Mouse (Mus musculus) gastrocnemius, postnatal 10 days (tissue): Measurements from ENCODE around the gene Zic2. TPM values are rescaled to one million over a fixed set of nuclear protein-coding genes. Genes with fewer than 3 reads are reported as not detected.
"Not testable (repeated sequence)": the region's sequence is repeated elsewhere in the genome, so short reads cannot be mapped to it uniquely, and the experiment has no call there.

Source experiments
- DNase-seq: peaks from one replicate; pipeline ENCODE4 v3.0.0; 2021; ENCODE audit warnings: mixed read lengths
- long read RNA-seq, 2 experiments: library from polyadenylated mRNA; stranded (forward); transcript quantifications; one replicate each; pipeline ENCODE4 v2.0.0; 2021
- total RNA-seq, 2 experiments: library from RNA; stranded (reverse); gene quantifications; 2 replicates each; pipeline ENCODE4 v1.2.3; 2021

Zic2 gene
- total RNA-seq, result not detected
- long read RNA-seq, experiment 1, result 0 reads
- long read RNA-seq, experiment 2, result 0 reads

DNA sequence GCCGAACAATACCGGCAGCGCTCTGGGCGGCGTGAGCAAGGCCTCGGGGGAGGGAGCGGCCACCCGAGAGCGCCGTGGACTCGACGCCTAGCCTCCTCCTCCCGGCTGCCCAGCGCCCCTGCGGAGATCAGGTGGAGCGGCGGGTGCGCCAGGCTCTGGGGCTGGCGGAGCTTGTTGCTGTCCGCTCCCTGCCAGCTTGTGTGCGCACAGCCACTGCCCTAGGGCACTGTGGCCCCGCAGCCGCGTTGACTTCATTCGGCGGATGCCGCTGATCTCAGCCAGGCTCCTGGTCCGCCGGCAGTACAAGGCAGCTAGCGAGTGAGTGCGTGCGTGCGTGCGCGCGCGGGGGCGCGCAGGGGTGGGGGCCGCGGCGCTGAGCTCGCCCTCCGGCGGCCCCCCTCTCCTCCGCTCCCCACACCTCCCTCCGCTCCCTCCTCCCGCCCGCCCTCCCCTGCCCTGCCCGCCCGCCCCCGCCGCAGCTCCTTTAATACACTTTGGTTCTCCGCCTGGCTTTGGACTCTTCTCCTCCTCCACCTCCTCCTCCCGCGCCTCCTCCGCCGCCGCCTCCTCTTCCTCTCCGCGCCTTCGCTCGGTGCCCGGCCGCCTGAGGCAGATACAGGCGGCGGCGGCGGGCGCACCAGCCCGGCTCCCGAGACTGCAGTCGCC, at the start of gene Zic2:
TSS of gene Zic2 (plus strand) at position 545 of the 666 bp plus-strand sequence.
- DNase-seq, result no peak

DNA sequence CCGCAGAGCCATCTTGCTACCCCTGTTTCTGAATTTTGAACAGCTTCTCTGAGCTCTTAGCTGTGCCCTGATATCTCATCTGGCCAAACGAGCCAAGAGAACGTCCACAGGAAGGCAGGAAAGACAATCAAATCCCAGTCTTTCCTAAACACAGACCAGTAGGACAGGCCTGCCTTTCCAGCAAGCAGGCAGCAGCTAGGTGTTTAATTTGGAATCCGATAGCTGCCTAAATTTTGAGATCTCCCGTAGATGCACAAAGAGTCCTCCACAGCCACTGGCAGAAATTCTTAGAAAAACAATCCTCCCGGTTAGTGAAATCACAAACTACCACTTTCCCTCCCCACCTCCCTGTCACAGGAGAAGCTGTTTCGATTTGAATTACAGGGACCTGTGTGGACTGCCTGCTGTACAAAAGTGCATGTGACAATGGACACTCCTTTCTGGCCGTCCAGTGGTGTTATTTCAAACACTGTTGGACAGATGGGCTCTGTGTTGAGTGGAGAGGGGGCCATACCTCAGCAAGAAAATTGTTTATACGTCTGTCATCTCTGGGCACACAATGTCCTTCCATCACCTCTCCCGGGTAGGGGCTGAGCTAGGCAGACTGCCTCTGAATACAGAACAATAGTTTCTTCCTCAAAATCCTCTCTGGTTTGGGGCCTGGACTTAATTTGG, 48.6 kb upstream of the Zic2 start:
- DNase-seq, result no peak

DNA sequence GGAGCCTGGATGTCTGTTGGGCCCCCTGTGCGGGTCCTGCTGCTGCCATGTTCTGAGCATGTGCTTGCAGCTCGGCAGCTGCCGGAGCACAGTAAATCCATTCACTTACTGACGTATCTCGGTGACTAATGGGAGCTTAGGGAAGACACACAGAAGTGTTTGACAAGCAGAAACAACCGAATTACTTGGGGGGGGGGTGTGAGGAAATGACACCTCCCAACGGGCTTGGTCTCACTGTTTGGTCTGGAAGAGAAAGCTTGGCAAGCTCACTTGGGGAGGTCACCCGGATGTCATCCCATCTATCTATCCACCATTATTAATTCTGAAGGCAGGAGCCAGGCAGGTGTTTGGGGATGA, 48.1 kb upstream of the Zic2 start:
- DNase-seq, result no peak

GRCm38 (mm10) chr14:122427654-122428053, 47.6 kb upstream of the Zic2 start:
- no peak for DNase-seq

GRCm38 (mm10) chr14:122432558-122432957, 42.7 kb upstream of the Zic2 start:
- DNase-seq, result no peak

GRCm38 (mm10) chr14:122434039-122434438, 41.2 kb upstream of the Zic2 start:
- DNase-seq, result no peak

DNA sequence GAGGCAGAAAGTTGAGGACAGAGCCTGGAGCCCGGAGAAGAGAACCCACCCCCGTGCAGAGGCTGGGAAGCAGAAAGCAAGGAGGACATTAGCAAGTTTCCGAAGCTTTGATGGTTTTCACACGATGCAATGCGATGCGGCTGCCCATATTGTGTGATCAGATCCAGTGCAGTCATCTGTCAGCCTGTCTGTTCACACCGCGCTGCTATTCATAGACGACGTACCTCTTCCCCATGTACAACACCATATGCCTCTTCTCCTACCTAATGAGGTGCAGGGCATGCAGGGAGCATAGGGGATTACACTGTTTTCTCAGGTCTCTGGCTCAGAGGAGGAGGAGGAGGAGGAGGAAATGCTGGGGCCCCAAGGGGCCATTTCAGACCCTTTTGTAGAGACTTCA, 38.4 kb upstream of the Zic2 start:
- no peak for DNase-seq

GRCm38 (mm10) chr14:122449601-122450495, 25.4 kb upstream of the Zic2 start:
- no peak for DNase-seq

DNA sequence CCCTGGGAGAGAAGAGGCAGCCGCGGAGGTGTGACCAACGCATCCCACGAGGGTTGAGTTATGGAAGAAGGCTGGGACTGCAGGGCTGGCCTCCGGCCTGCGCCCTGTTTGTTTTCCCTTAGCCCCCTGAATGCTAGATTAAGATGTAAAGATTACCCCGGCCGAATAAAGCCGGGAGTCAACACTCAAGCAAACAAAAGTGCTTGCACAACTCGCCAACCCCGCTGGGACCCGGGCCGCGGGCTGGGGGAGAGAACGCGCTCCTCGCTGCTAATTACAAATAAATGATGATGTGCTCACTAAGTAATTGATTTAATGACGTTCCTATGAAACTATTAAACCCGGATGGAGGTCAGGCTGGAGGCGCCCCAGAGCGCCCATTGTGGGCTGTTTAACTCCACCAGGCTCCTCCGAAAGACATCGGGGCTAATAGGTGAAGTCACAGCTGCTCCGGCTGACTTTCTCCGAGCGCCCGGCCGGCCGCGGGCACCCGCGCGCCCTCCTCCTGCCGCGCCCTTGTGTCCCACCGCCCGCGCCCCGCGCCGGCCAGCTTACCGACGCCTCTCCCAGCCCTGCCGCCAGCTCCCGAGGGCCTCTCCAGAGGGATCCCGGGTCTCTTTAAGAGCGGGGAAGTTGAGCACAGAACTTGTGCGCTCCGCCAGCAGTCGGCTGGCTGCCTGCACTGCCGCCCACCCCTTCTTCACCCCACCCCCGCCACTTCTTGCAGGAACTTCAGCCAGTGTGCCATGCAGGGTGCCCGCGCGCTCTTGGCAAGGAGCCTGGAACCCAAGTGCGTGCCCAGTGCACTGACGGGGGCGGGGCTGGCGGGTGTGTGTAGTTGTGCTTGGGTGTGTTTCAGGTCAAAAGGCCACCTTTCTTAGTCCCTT, 24.5 kb upstream of the Zic2 start, which contains the start of gene Gm5089:
TSS of gene Gm5089 (minus strand) at position 620 of the 887 bp plus-strand sequence.
- peak; percentile 33 for DNase-seq

GRCm38 (mm10) chr14:122451551-122452145, 23.6 kb upstream of the Zic2 start:
- no peak for DNase-seq

GRCm38 (mm10) chr14:122452701-122453387, 22.4 kb upstream of the Zic2 start:
- no peak for DNase-seq

DNA sequence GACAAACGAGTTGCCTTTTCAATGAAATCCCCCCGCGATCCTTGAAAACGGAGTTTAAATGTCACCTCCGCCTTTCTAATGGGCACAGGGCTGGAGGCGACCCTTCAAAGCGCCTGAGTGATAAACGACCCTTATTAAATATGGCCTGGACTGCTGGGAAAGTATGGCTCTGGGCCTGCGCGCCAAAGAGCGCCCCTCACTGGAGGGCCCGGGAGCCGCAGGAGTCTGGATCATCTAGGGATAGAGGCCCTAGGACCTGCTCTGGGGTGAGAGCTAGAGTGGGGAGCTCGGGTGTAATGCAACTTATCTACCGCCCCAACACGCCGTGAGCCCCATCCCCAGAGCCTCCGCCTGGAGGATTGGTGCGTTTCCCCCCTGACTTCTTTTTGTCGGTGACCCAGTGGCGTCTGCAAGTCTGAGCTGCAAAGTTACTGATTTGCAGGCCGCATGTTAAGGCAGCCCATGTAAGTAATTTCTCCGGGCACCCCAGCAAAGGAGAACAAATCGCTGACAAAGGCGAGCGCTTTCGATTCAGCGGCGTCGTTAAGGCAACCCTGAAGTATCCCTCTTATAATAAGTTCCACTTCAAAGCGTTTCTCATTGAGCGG, 21.7 kb upstream of the Zic2 start:
- no peak for DNase-seq

DNA sequence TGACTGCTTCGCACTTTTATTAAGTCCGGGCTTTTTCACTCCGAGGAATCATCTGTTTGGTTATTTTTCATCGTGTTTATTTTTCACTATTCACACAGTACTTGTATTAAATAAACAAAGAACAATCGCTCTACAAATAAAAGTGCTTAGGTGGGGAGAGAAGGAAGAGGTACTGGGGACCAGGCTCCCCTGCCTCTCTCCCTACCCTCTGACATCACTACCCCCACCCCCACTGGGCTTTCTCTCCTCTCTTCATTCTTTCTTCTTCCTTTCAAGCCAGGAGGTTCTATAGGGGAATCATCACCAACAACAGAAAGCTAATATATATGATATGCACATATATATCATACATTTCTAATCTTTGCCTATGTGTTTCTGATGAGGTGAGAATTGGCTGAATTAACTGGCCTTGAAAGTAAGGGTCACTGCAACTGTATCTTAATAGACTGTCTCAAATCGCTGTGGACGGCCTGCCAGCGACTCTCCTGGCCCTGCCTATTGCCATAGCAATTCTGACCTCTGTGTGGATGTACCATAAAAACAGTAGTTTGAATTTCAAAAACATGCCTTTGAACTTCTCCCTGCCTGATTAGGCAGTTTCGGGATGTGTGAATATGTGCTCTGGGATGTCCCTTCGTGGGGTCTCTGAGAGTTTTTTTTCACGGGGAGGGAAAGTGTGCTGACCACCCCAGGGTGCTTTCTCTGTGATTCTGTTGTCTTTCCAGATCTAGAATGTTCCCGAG, 21.1 kb upstream of the Zic2 start:
- DNase-seq, result no peak

DNA sequence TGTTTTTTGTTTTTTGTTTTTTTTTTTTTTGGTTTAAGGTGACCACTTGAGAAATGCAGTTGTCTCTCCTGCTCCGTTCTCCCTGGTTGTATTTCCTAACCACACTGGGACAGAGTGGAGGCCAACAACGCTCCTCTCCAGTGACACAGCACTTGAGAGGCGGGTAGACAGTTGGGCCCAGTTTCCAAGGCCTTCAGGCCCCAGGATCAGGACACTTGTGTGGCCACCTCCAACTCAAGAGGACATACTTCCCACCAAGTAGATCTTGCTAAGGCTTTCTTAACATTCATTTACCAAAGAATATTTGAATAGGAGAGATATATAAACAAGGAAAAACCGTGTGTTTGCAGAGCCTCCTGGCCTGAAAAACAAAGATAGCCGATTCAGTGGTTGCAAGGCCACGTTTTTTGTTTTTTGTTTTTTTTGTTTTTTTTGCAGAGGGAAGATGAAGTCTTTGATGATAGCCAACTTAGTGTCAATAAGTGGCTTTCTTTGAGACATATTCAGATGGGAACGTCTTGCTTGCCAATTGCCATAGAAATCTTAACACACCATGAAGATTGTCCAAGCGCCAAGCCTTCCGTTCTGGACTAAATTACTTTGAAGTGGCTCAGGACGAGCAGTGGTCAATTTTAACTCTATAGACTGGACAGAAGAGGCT, 20.2 kb upstream of the Zic2 start:
- DNase-seq, result no peak

- no peak for DNase-seq
Observed at GRCm38 (mm10) chr14:122455562-122455958, 19.7 kb upstream of the Zic2 start.

DNA sequence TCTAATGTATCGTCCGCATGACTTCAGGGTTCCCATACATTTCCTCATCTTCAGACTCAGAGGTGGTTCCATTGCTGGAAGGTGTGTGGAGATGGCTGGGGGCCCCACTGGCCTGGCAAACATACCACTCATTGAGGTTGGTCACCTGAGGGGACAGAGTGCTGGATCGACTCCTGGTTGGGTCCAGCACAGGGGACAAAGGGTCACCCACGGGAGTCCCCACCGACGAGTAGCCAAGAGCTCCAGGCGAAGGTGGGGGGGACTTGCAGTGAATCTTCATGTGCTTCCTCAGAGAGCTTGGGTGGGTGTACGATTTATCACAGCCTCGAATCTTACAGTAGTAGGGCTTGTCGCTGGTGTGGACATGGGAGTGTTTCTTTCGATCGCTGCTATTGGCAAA, 15.9 kb upstream of the Zic2 start:
- DNase-seq, result not testable (repeated sequence)

- DNase-seq, result no peak
Observed at GRCm38 (mm10) chr14:122459776-122460175, 15.5 kb upstream of the Zic2 start.

DNA sequence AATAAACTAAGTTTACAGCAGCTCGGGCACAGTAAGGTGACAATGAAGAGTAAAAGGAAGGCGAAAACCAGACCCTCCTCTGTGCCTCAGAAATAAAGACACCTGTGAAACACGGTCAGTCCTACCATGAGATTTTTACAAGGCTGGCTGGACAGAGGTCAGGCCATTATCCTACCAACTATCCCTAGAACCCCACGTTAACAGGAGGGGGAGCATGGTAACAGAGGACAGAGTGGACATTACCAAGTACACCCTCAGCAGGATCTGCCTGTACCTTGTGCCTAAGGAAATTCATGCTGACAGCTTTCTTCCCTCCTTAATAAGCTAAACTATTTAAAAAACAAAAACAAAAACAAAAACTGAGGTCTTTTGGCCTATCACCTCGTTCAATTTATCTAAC, 15.0 kb upstream of the Zic2 start:
- no peak for DNase-seq

DNA sequence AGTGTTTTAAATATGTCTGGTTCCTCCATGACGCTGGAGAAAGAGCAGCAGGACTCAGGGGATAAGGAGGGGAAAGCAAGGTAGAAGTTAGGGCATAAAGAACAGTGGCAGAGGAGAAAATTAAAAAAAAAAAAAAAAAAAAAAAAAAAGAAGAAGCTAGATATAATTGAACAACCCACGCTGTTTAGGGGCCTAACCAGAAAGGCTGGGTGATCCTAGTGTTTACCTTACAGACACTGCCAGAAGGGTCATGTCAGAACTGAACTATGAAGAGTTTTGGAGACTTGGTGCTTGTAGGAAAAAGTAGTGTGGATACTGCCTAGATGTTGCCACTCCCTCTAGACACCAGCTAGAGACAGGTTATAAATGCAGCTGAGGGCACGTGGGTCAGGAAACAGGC, 13.7 kb upstream of the Zic2 start:
- no peak for DNase-seq
